Mouse (Mus musculus) cerebellum, adult 2 months (tissue): ENCODE measurements around the gene Cyb5d2. TPM values are rescaled to one million over a fixed set of nuclear protein-coding genes. Genes with fewer than 3 reads are reported as not detected.

Experiments
- DNase-seq, 2 experiments: peaks; one replicate each; pipeline ENCODE4 v3.0.0; 2021
- H3K27ac ChIP-seq: fragments of 200-500 bp; 2 replicates; pipeline ENCODE4 v1.5.1; 2012; ENCODE audit warnings: low read length, control low read depth, inconsistent platforms; ENCODE audit not compliant: insufficient read depth
- H3K27me3 ChIP-seq: fragments of 200-500 bp; 2 replicates; pipeline ENCODE4 v1.6.1; 2012; ENCODE audit warnings: inconsistent platforms, mild to moderate bottlenecking, low read length, moderate library complexity; ENCODE audit not compliant: control insufficient read depth, insufficient read depth
- H3K4me1 ChIP-seq: fragments of 200-500 bp; 2 replicates; pipeline ENCODE4 v1.6.1; 2011; ENCODE audit warnings: low read length; ENCODE audit not compliant: control insufficient read depth, insufficient read depth
- H3K4me3 ChIP-seq: fragments of 200-500 bp; replicated peaks from 2 replicates; pipeline ENCODE3; 2011; ENCODE audit warnings: mild to moderate bottlenecking, low read depth, low read length, control low read depth; ENCODE audit not compliant: insufficient read depth
- CTCF ChIP-seq: fragments of 200-500 bp; IDR thresholded peaks from 2 replicates; pipeline ENCODE4 v1.5.1; 2011; ENCODE audit warnings: low read depth, mild to moderate bottlenecking, control low read depth, low read length, moderate library complexity, borderline replicate concordance; ENCODE audit not compliant: insufficient read depth
- POLR2A ChIP-seq: fragments of 200-500 bp; IDR thresholded peaks from 2 replicates; pipeline ENCODE4 v1.6.1; 2011; ENCODE audit warnings: low read length, control low read depth, borderline replicate concordance; ENCODE audit not compliant: insufficient read depth
- WGBS: fragments of 180-500 bp; shearing (Covaris S2); methylation state at CpG from one replicate; pipeline ENCODE4 v1.1.7; 2018; 5-methylcytosine and 5-hydroxymethylcytosine counted together
- polyA plus RNA-seq: library from polyadenylated mRNA; depleted of rRNA; stranded (reverse); fragments of >200 nt; gene quantifications from 2 replicates; pipeline ENCODE4 v1.2.3, GENCODE M21; 2012

The Cyb5d2 gene
- polyA plus RNA-seq, 1 experiment = 16.4 TPM

GRCm38 (mm10) chr11:72814188-72814587 is 18.2 kb upstream of the Cyb5d2 start:
- no peaks in the 10 kb centered on the region for H3K4me1 ChIP-seq
- H3K27ac ChIP-seq = no peak overlapping the region
- DNase-seq = no peak
- H3K27me3 ChIP-seq = no peaks in the 10 kb centered on the region
- TF ChIP-seq CTCF (no peak), POLR2A (no peak)
- 84% methylated on average over 2 of the region's 2 CpGs for WGBS
- no peak overlapping the region for H3K4me3 ChIP-seq

GRCm38 (mm10) chr11:72813687-72814086 is 17.7 kb upstream of the Cyb5d2 start:
- Histone ChIP-seq H3K27ac (no peak overlapping the region), H3K27me3 (no peaks in the 10 kb centered on the region), H3K4me1 (no peaks in the 10 kb centered on the region), H3K4me3 (no peak overlapping the region)
- 82% methylated on average over 5 of the region's 5 CpGs for WGBS
- DNase-seq = no peak
- no peak for TF ChIP-seq POLR2A
- TF ChIP-seq CTCF = no peak

- H3K4me1 ChIP-seq = peaks cover 14% of the 10 kb centered on the region; the same call in 1 of the 2 replicates
- DNase-seq = no peak
- H3K27me3 ChIP-seq = no peaks in the 10 kb centered on the region
- no peak overlapping the region for H3K27ac ChIP-seq
- H3K4me3 ChIP-seq = no peak overlapping the region
- WGBS = 85% methylated on average over 4 of the region's 4 CpGs
- TF ChIP-seq CTCF = no peak
- no peak for TF ChIP-seq POLR2A
Measured at GRCm38 (mm10) chr11:72807992-72808391, 12.1 kb upstream of the Cyb5d2 start.

GRCm38 (mm10) chr11:72806556-72806955 is 10.6 kb upstream of the Cyb5d2 start:
- peaks cover 16% of the 10 kb centered on the region; the same call in 1 of the 2 replicates for H3K4me1 ChIP-seq
- TF ChIP-seq CTCF (no peak), POLR2A (no peak)
- H3K27me3 ChIP-seq = no peaks in the 10 kb centered on the region
- 26% methylated on average over 2 of the region's 2 CpGs for WGBS
- H3K27ac ChIP-seq = peak overlapping the region; percentile 50; the same call in 1 of the 2 replicates
- DNase-seq = peak; percentile 35 to 51
- no peak overlapping the region for H3K4me3 ChIP-seq

- no peak for DNase-seq
- Histone ChIP-seq H3K4me1 (peaks cover 16% of the 10 kb centered on the region; the same call in 1 of the 2 replicates), H3K27me3 (no peaks in the 10 kb centered on the region), H3K27ac (no peak overlapping the region), H3K4me3 (no peak overlapping the region)
- no peak for TF ChIP-seq CTCF
- whole genome bisulfite sequencing = 91% methylated on average over 3 of the region's 3 CpGs
Measured at GRCm38 (mm10) chr11:72805232-72805631, 9.3 kb upstream of the Cyb5d2 start.

- TF ChIP-seq POLR2A = no peak
- no peak for TF ChIP-seq CTCF
- no peak overlapping the region for H3K4me3 ChIP-seq
- no peak for DNase-seq
- no peak overlapping the region for H3K27ac ChIP-seq
- no peaks in the 10 kb centered on the region for H3K27me3 ChIP-seq
- peaks cover 16% of the 10 kb centered on the region; the same call in 1 of the 2 replicates for H3K4me1 ChIP-seq
Measured at GRCm38 (mm10) chr11:72804586-72804985, 8.6 kb upstream of the Cyb5d2 start.

DNA sequence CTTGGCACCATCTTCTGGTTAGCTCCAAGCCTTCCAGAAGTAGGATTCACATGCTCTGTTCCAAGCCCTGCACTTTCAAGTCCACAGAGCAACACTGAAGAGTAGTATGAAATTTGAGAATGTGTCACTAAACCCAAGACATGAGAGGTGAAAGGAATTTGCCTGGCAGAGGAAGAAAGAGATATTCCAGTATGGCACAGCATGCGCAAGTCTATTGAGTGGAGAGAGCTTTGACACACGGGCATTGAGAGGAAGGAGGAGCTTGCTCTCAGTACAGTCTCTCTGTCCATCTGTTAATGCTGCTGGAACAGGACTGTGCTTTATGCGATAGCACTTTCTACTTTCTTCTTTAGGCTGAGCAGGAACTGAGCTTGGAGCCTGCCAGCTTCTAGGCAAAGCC is 7.1 kb upstream of the Cyb5d2 start:
- TF ChIP-seq POLR2A (no peak), CTCF (no peak)
- Histone ChIP-seq H3K4me1 (peaks cover 16% of the 10 kb centered on the region; the same call in 1 of the 2 replicates), H3K27ac (no peak overlapping the region; the same call in 1 of the 2 replicates), H3K4me3 (no peak overlapping the region), H3K27me3 (no peaks in the 10 kb centered on the region)
- no peak for DNase-seq
- WGBS = 25% methylated on average over 3 of the region's 3 CpGs

DNA sequence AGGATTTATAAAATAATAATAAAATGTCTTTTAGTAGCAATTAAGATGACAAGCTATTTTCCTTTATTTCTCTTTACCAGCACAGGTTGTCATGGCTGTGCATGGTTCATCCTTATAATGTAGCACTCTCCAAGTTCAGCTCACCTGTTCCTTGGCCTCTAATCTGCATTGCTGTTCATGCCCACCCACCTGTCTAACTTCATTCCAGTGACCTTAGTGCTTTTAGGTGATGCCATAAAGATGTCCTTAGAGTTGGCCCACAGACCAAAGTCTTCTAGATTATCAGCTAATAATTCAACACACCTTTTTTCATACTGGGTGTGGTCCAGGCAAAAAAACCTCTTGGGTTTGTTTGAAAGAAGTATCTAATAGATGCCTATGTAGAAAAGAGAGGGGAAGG is 5.2 kb upstream of the Cyb5d2 start:
- TF ChIP-seq CTCF (no peak), POLR2A (no peak)
- DNase-seq = no peak
- Histone ChIP-seq H3K27me3 (no peaks in the 10 kb centered on the region), H3K4me1 (peaks cover 6% of the 10 kb centered on the region; the same call in 1 of the 2 replicates), H3K4me3 (no peak overlapping the region), H3K27ac (no peak overlapping the region)
